Mouse (Mus musculus) limb, embryonic 13.5 days (tissue): ENCODE measurements around the gene Atp8b2. TPM values are rescaled to one million over a fixed set of nuclear protein-coding genes. Genes with fewer than 3 reads are reported as not detected.
A peak's percentile ranks its signal among the peaks of the same experiment; 100 is the strongest.

Experiments
- ATAC-seq: fragments of 200-750 bp; cut with Nextera tagmentation; 2 replicates; pipeline ENCODE4 v1.8.0; 2017; ENCODE audit warnings: low read depth, moderate number of reproducible peaks, moderate TSS enrichment; ENCODE audit not compliant: low FRiP score
- H3K27ac ChIP-seq: fragments of 300-500 bp; sonication (generic); 2 replicates; pipeline ENCODE4 v1.5.1; 2015; ENCODE audit warnings: inconsistent platforms, mild to moderate bottlenecking, moderate library complexity
- H3K27me3 ChIP-seq: fragments of 300-500 bp; sonication (generic); 2 replicates; pipeline ENCODE4 v1.6.1; 2015; ENCODE audit warnings: mild to moderate bottlenecking, inconsistent platforms
- H3K36me3 ChIP-seq: fragments of 300-500 bp; sonication (generic); 2 replicates; pipeline ENCODE4 v1.6.1; 2015; ENCODE audit warnings: inconsistent platforms, mild to moderate bottlenecking, moderate library complexity
- H3K4me1 ChIP-seq: fragments of 300-500 bp; sonication (generic); 2 replicates; pipeline ENCODE4 v1.6.1; 2015; ENCODE audit warnings: inconsistent platforms
- H3K4me2 ChIP-seq: fragments of 300-500 bp; sonication (generic); replicated peaks from 2 replicates; pipeline ENCODE4 v1.6.1; 2015; ENCODE audit warnings: inconsistent platforms, mild to moderate bottlenecking, moderate library complexity
- H3K4me3 ChIP-seq: fragments of 300-500 bp; sonication (generic); 2 replicates; pipeline ENCODE4 v1.5.1; 2015; ENCODE audit warnings: moderate library complexity, mild to moderate bottlenecking, inconsistent platforms
- H3K9ac ChIP-seq: fragments of 300-500 bp; sonication (generic); 2 replicates; pipeline ENCODE4 v1.6.1; 2015; ENCODE audit warnings: mild to moderate bottlenecking, inconsistent platforms
- H3K9me3 ChIP-seq: fragments of 300-500 bp; sonication (generic); 2 replicates; pipeline ENCODE4 v1.6.1; 2016; ENCODE audit warnings: inconsistent platforms
- WGBS: fragments of 180-500 bp; shearing (Covaris S2); methylation state at CpG from one replicate; pipeline ENCODE4 v1.1.7; 2015; 5-methylcytosine and 5-hydroxymethylcytosine counted together
- polyA plus RNA-seq: library from polyadenylated mRNA; unstranded; fragments of >200 nt; fragmentation: Nextera tagmentation; extraction: Ambion mirVana; gene quantifications from 2 replicates; pipeline ENCODE4 v1.2.1, GENCODE M21; 2015

The Atp8b2 gene
- 15.2 and 17.7 TPM in 2 replicates for polyA plus RNA-seq

- peak within 1 kb of the TSS; percentile 96 for H3K4me3 ChIP-seq
- peak within 1 kb of the TSS; percentile 94 for H3K27ac ChIP-seq
- WGBS, result 1% methylated on average over 29 of the region's 35 CpGs
- peak; percentile 66 for ATAC-seq
- no peaks in the 10 kb centered on the region for H3K9me3 ChIP-seq
- peaks cover 22% of the 10 kb centered on the region for H3K36me3 ChIP-seq
- peaks cover 43% of the 10 kb centered on the region for H3K4me1 ChIP-seq
- peak within 1 kb of the TSS; percentile 96 for H3K9ac ChIP-seq
- peak within 1 kb of the TSS; percentile 87 for H3K4me2 ChIP-seq
- no peaks in the 10 kb centered on the region for H3K27me3 ChIP-seq
Measured at GRCm38 (mm10) chr3:89963221-89963763, at the start of gene Atp8b2. Gene Atp8b2 (minus strand): TSS chr3:89963508.

GRCm38 (mm10) chr3:90010291-90010690 lies 47.0 kb upstream of the Atp8b2 start:
- Histone ChIP-seq H3K36me3 (peaks cover 95% of the 10 kb centered on the region), H3K4me2 (no peak overlapping the region), H3K4me1 (no peaks in the 10 kb centered on the region), H3K9ac (no peak overlapping the region), H3K4me3 (no peak overlapping the region), H3K9me3 (no peaks in the 10 kb centered on the region), H3K27ac (no peak overlapping the region), H3K27me3 (no peaks in the 10 kb centered on the region)
- no peak for ATAC-seq
- WGBS, result 84% methylated on average over 2 of the region's 2 CpGs

DNA sequence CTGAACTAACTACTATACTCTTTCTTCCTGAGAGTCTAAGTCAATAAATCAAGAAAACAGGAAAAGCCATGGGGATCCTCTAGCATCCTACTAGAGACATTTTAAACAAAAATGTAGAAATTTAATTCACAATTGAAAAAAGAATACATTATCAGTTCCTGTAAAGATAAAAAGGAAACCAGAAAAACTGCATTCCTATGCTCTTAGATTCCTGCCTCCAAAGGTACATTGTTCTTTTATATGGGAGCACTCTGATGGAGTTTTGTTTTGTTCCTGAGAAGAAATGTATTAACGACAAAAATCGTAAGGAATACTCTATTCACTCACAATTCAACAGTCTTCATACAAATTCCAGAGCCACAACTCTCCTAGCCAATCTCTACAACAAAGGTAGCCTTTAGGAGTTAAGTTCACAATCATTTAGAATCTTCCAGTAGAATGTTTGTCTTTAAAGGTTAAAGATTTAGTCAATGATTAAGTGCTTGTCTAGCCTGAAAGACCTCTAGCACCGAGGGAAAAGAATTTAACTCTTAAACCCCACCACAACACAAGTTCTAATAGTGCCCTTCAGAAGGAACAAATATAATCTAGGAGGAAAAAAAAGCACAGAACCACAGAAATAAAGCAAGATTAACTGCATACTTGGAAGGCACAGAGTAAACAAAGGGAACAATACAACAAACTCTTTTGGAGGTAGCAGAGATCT lies 40.9 kb upstream of the Atp8b2 start:
- H3K36me3 ChIP-seq, result peaks cover 78% of the 10 kb centered on the region
- H3K4me1 ChIP-seq, result peaks cover 8% of the 10 kb centered on the region
- H3K4me3 ChIP-seq, result no peak overlapping the region
- no peak overlapping the region for H3K4me2 ChIP-seq
- H3K9me3 ChIP-seq, result no peaks in the 10 kb centered on the region
- ATAC-seq, result no peak
- WGBS, result 42% methylated on average over 3 of the region's 3 CpGs
- H3K9ac ChIP-seq, result no peak overlapping the region
- no peaks in the 10 kb centered on the region for H3K27me3 ChIP-seq
- H3K27ac ChIP-seq, result no peak overlapping the region

DNA sequence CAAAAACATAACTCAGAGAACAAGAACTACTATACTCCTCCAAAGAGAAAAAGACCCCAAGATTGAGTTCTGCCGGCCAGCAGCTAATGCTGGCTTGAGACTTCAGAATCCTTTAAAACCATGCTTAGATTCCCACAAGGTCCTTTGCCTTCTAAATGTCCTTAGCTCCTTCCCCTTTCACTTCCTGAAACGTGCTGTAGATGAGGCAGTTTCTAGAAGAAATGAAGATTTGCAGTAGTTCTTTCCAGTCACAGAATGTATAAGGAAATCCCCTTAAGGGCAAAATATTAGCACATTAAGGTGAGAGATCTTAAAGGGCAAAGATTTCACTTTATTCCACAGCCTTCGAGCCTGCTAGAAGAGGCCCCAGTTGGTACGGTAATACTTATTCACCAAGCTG lies 36.5 kb upstream of the Atp8b2 start:
- Histone ChIP-seq H3K27me3 (no peaks in the 10 kb centered on the region), H3K4me2 (peak overlapping the region; percentile 86), H3K4me3 (peak overlapping the region; percentile 85), H3K9me3 (no peaks in the 10 kb centered on the region), H3K36me3 (peaks cover 54% of the 10 kb centered on the region), H3K9ac (peak overlapping the region; percentile 89), H3K4me1 (peaks cover 20% of the 10 kb centered on the region), H3K27ac (peak overlapping the region; percentile 98)
- WGBS, result 65% methylated on average over 4 of the region's 4 CpGs
- no peak for ATAC-seq

DNA sequence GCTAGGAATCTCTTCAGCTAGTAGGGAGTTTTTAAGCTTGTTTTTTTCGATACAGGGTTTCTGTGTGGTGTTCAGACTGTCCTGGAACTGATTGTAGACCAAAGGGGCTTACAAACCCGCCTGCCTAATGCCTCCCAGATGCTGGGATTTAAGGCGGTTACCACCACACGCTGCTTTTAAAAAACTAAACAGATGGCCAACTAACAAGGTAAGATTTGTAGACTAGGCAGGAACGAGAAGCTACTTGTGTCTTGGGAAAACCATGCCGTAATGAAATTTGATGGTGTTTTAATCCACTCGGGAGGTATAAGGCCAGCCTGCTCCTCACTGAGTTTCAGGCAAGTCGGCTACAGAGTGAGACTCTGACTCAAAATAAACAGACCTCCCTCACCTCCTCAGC lies 35.8 kb upstream of the Atp8b2 start:
- Histone ChIP-seq H3K36me3 (peaks cover 53% of the 10 kb centered on the region), H3K4me2 (peak overlapping the region; percentile 86), H3K4me3 (peak overlapping the region; percentile 85), H3K9me3 (no peaks in the 10 kb centered on the region), H3K27me3 (no peaks in the 10 kb centered on the region), H3K27ac (peak overlapping the region; percentile 98), H3K9ac (peak overlapping the region; percentile 89), H3K4me1 (peaks cover 20% of the 10 kb centered on the region)
- peak; percentile 83 for ATAC-seq
- 4% methylated on average over 8 of the region's 8 CpGs for WGBS

DNA sequence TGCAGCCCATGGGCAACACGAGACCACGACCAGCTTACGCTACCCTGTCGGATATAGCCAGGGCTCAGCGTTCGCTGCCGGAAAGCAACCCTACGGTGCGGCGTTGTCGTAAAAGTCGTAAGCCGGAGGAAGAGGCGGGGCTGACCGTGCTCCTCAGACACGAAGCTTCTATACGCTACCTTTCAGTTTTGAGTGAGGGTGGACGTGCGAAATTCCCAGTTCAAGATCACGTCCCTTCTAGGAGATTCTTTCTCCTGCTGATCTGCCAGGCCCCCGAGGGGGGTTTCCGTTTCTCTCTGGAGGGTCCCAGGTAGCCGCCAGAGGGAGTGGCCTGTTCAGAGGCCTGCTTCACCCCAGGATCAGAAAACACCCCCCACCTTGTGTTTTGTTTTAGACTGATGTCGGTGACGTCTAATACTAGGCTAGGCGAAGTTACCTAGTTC lies 35.3 kb upstream of the Atp8b2 start, which contains the start of gene Hax1:
Gene Hax1, minus strand, starts transcription at position 169 of the 443 bp plus-strand sequence.
- 0% methylated on average over 26 of the region's 26 CpGs for WGBS
- no peaks in the 10 kb centered on the region for H3K9me3 ChIP-seq
- peak; percentile 91 for ATAC-seq
- peak within 1 kb of the TSS; percentile 86 for H3K4me2 ChIP-seq
- H3K36me3 ChIP-seq, result peaks cover 56% of the 10 kb centered on the region
- peak within 1 kb of the TSS; percentile 85 for H3K4me3 ChIP-seq
- peak within 1 kb of the TSS; percentile 98 for H3K27ac ChIP-seq
- H3K4me1 ChIP-seq, result peaks cover 20% of the 10 kb centered on the region
- H3K9ac ChIP-seq, result peak within 1 kb of the TSS; percentile 89
- H3K27me3 ChIP-seq, result no peaks in the 10 kb centered on the region

GRCm38 (mm10) chr3:89997791-89998495 lies 34.6 kb upstream of the Atp8b2 start:
- H3K9me3 ChIP-seq, result no peaks in the 10 kb centered on the region
- H3K27me3 ChIP-seq, result no peaks in the 10 kb centered on the region
- peak overlapping the region; percentile 85 for H3K4me3 ChIP-seq
- peak overlapping the region; percentile 98 for H3K27ac ChIP-seq
- H3K36me3 ChIP-seq, result peaks cover 54% of the 10 kb centered on the region
- 6% methylated on average over 23 of the region's 23 CpGs for WGBS
- peak overlapping the region; percentile 86 for H3K4me2 ChIP-seq
- peak; percentile 58 for ATAC-seq
- H3K4me1 ChIP-seq, result peaks cover 20% of the 10 kb centered on the region
- peak overlapping the region; percentile 89 for H3K9ac ChIP-seq

DNA sequence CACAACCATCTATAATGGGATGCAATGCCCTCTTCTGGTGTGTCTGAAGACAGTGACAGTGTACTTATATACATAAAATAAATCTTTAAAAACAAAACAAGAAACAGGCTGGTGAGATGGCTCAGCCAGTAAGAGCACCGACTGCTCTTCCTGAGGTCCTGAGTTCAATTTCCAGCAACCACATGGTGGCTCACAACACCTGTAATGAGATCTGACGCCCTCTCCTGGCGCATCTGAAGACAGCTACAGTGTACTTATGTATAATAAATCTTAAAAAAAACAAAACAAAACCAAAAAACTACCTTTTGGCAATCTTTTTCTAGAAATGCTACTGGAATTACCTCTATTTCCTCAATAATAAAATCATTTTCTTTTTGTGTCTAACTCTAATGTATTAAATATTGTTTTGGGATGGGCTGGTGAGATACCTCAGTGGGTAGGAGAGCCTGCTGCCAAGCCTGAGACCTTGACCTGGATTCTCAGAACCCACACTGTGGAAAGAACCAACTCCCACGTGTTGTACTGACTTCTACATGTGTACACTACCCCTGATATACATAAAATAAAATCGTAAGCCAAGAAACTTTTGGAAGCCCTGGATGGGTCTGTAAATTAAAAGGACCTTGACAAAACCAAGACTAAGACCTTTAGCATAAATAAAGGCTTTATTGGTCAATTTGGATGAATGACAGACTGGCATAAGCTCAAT lies 31.7 kb upstream of the Atp8b2 start:
- WGBS, result 90% methylated on average over 5 of the region's 5 CpGs
- Histone ChIP-seq H3K9ac (no peak overlapping the region), H3K4me3 (no peak overlapping the region), H3K36me3 (peaks cover 35% of the 10 kb centered on the region), H3K4me1 (peaks cover 19% of the 10 kb centered on the region), H3K27ac (no peak overlapping the region), H3K4me2 (no peak overlapping the region), H3K27me3 (no peaks in the 10 kb centered on the region), H3K9me3 (no peaks in the 10 kb centered on the region)
- ATAC-seq, result no peak

GRCm38 (mm10) chr3:89987822-89988221 lies 24.5 kb upstream of the Atp8b2 start:
- WGBS, result 92% methylated on average over 4 of the region's 4 CpGs
- Histone ChIP-seq H3K4me1 (no peaks in the 10 kb centered on the region), H3K4me2 (no peak overlapping the region), H3K9ac (no peak overlapping the region), H3K4me3 (no peak overlapping the region), H3K36me3 (peaks cover 7% of the 10 kb centered on the region), H3K27me3 (no peaks in the 10 kb centered on the region), H3K9me3 (no peaks in the 10 kb centered on the region), H3K27ac (no peak overlapping the region)
- no peak for ATAC-seq

GRCm38 (mm10) chr3:89987211-89987610 lies 23.9 kb upstream of the Atp8b2 start:
- no peak for ATAC-seq
- Histone ChIP-seq H3K36me3 (peaks cover 2% of the 10 kb centered on the region), H3K4me2 (no peak overlapping the region), H3K4me3 (no peak overlapping the region), H3K27ac (no peak overlapping the region), H3K4me1 (no peaks in the 10 kb centered on the region), H3K9me3 (no peaks in the 10 kb centered on the region), H3K27me3 (no peaks in the 10 kb centered on the region), H3K9ac (no peak overlapping the region)
- WGBS, result 62% methylated on average over 3 of the region's 3 CpGs

GRCm38 (mm10) chr3:89982426-89982825 lies 19.1 kb upstream of the Atp8b2 start:
- Histone ChIP-seq H3K4me3 (no peak overlapping the region), H3K9ac (no peak overlapping the region), H3K27me3 (no peaks in the 10 kb centered on the region), H3K4me1 (no peaks in the 10 kb centered on the region), H3K27ac (no peak overlapping the region), H3K4me2 (no peak overlapping the region), H3K36me3 (no peaks in the 10 kb centered on the region), H3K9me3 (no peaks in the 10 kb centered on the region)
- ATAC-seq, result no peak
- 80% methylated on average over 5 of the region's 5 CpGs for WGBS

- no peak for ATAC-seq
- Histone ChIP-seq H3K9me3 (no peaks in the 10 kb centered on the region), H3K27ac (no peak overlapping the region), H3K4me1 (no peaks in the 10 kb centered on the region), H3K9ac (no peak overlapping the region), H3K27me3 (no peaks in the 10 kb centered on the region), H3K4me3 (no peak overlapping the region), H3K4me2 (no peak overlapping the region), H3K36me3 (no peaks in the 10 kb centered on the region)
Measured at GRCm38 (mm10) chr3:89976859-89977258, 13.6 kb upstream of the Atp8b2 start.
